Mouse (Mus musculus) neural tube, embryonic 12.5 days (tissue): ENCODE results near the gene Grik4. TPM values are rescaled to one million over a fixed set of nuclear protein-coding genes. Genes with fewer than 3 reads are reported as not detected.

Experiments
- ATAC-seq: fragments of 200-750 bp; cut with Nextera tagmentation; 2 replicates; pipeline ENCODE4 v1.8.0; 2017; ENCODE audit warnings: low read depth, mild to moderate bottlenecking, moderate TSS enrichment, moderate library complexity; ENCODE audit not compliant: low FRiP score
- H3K27ac ChIP-seq: fragments of 300-500 bp; sonication (generic); 2 replicates; pipeline ENCODE4 v1.5.1; 2016
- H3K27me3 ChIP-seq: fragments of 300-500 bp; sonication (generic); replicated peaks from 2 replicates; pipeline ENCODE4 v1.6.1; 2016; ENCODE audit warnings: mild to moderate bottlenecking
- H3K36me3 ChIP-seq: fragments of 300-500 bp; sonication (generic); 2 replicates; pipeline ENCODE4 v1.6.1; 2016; ENCODE audit warnings: mild to moderate bottlenecking
- H3K4me1 ChIP-seq: fragments of 300-500 bp; sonication (generic); 2 replicates; pipeline ENCODE4 v1.6.1; 2016
- H3K4me2 ChIP-seq: fragments of 300-500 bp; sonication (generic); replicated peaks from 2 replicates; pipeline ENCODE4 v1.6.1; 2016; ENCODE audit warnings: mild to moderate bottlenecking
- H3K4me3 ChIP-seq: fragments of 300-500 bp; sonication (generic); 2 replicates; pipeline ENCODE4 v1.5.1; 2016
- H3K9ac ChIP-seq: fragments of 300-500 bp; sonication (generic); 2 replicates; pipeline ENCODE4 v1.6.1; 2016; ENCODE audit warnings: mild to moderate bottlenecking
- H3K9me3 ChIP-seq: fragments of 300-500 bp; sonication (generic); 2 replicates; pipeline ENCODE4 v1.6.1; 2016; ENCODE audit warnings: mild to moderate bottlenecking
- WGBS: fragments of 180-500 bp; shearing (Covaris S2); methylation state at CpG from one replicate; pipeline ENCODE4 v1.1.7; 2016; 5-methylcytosine and 5-hydroxymethylcytosine counted together
- polyA plus RNA-seq: library from polyadenylated mRNA; unstranded; fragments of >200 nt; fragmentation: Nextera tagmentation; extraction: Ambion mirVana; gene quantifications from 2 replicates; pipeline ENCODE4 v1.2.1, GENCODE M21; 2016

The Grik4 gene
- polyA plus RNA-seq, 1 experiment from 2014 or later = 5.1 TPM

DNA sequence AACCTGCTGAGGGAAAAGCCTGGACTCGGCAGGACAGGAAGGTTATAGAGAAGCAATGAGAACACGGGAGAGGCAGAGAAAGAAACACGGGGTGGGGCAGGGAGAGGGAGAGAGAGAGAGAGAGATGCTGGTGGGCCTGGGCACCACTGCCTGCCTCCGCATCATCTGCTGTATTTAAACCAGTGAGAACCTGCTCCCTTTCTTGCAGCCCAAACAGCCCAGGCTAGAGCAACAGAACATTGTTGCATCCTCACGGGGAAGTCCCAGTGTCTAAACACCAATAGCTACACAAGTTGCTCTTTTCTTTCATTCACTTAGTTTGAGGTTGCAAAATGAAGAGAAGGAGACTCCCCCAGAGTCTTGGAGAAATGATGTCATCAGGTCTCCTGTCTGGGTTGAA is 258.2 kb downstream of the Grik4 start:
- no peak overlapping the region for H3K4me2 ChIP-seq
- H3K9ac ChIP-seq = no peak overlapping the region
- H3K9me3 ChIP-seq = no peaks in the 10 kb centered on the region
- H3K4me1 ChIP-seq = no peaks in the 10 kb centered on the region
- H3K4me3 ChIP-seq = no peak overlapping the region
- H3K27me3 ChIP-seq = no peaks in the 10 kb centered on the region
- H3K27ac ChIP-seq = no peak overlapping the region
- ATAC-seq = no peak
- H3K36me3 ChIP-seq = no peaks in the 10 kb centered on the region
- WGBS = 84% methylated on average over 5 of the region's 5 CpGs

DNA sequence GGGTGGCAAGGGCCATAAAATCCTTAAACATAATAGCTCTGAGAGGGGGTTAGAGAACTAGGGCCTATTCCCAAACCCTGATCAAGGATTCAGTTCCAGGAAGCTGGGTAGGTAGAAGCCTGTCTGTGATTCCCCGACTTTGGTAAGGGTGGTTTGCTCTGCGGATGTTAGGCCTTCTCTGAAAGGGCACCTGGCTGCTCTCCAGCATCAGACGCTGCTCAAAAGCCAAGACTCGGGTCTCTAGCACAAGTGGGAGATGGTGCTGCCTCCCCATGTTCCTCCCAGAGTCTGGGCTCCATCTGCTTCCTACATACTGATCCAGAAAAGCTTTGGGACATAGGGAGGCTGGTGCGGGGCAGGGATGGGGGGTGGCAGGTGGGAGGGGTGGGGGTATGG is 270.3 kb downstream of the Grik4 start:
- no peak overlapping the region for H3K27ac ChIP-seq
- H3K9ac ChIP-seq = peak overlapping the region; percentile 30; the same call in 1 of the 2 replicates
- no peaks in the 10 kb centered on the region for H3K9me3 ChIP-seq

DNA sequence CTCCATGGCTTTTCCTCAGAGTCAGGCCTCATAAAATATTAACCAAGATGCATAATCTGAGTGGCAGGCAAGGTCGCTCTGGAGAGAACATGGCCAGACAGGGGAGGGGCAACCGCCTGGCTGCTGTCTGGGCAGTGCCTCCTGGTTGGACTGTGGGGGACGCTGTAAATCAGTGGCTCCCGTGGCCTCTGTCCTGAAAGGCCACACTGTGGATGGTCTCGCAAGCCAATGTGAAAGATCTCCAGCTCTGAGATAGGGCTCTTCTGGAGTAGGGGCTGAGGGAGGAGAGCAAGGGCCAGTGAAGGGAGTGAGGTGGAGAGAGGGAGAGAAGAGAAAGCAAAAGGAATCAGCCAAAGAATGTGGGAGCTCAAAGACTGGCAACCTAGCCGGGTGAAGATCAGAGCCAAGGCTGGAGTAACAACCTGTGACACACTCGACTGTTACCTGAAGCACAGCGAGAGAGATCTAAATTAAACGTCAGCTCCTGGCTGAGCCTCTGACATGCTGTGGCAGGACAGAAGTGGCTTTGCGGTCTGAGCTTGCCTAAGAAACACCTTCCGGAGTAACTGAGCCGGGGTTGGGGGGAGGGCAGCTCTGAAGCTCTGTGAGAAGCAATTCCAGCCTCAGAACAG is 270.8 kb downstream of the Grik4 start:
- H3K27me3 ChIP-seq = no peaks in the 10 kb centered on the region
- 0 out of 2 replicates have a peak, but pooled peaks have one; percentile 25 for ATAC-seq
- no peak overlapping the region for H3K27ac ChIP-seq
- no peaks in the 10 kb centered on the region for H3K36me3 ChIP-seq
- H3K4me3 ChIP-seq = no peak overlapping the region
- H3K9ac ChIP-seq = no peak overlapping the region
- no peaks in the 10 kb centered on the region for H3K9me3 ChIP-seq
- WGBS = 22% methylated on average over 12 of the region's 12 CpGs
- H3K4me1 ChIP-seq = peaks cover 27% of the 10 kb centered on the region
- H3K4me2 ChIP-seq = 0 out of 2 replicates have a peak overlapping the region, but pooled peaks have one; percentile 9

More for the DNA sequence above, 270.3 kb downstream of the Grik4 start:
- Histone ChIP-seq H3K4me1 (peaks cover 27% of the 10 kb centered on the region), H3K4me2 (no peak overlapping the region), H3K27me3 (no peaks in the 10 kb centered on the region), H3K36me3 (no peaks in the 10 kb centered on the region), H3K4me3 (no peak overlapping the region)
- no peak for ATAC-seq
- WGBS = 40% methylated on average over 5 of the region's 5 CpGs

DNA sequence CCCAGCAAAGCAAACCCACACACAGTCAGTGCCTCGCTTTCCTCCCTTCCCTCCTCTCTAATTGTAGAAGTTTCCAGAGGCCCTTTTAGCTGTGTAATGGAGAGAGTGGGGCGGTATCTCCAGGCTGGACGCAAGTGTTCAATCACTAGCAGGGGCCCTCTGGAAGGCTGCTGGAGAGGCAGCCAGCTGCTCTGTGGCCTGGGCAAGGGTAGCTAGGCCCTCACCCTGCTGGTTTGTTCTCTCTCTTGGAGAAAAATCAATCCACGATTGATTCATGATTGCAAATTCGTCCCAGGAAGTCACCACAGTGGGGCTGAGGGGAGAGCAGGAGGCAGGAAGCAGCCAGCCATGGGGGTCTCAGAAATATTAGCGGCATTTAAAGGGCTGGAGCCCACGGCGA is 271.3 kb downstream of the Grik4 start:
- ATAC-seq = no peak
- H3K4me2 ChIP-seq = no peak overlapping the region
- no peak overlapping the region for H3K27ac ChIP-seq
- peaks cover 27% of the 10 kb centered on the region for H3K4me1 ChIP-seq
- no peaks in the 10 kb centered on the region for H3K36me3 ChIP-seq
- H3K4me3 ChIP-seq = no peak overlapping the region
- H3K27me3 ChIP-seq = no peaks in the 10 kb centered on the region
- H3K9me3 ChIP-seq = no peaks in the 10 kb centered on the region
- no peak overlapping the region for H3K9ac ChIP-seq
- 38% methylated on average over 8 of the region's 8 CpGs for WGBS

DNA sequence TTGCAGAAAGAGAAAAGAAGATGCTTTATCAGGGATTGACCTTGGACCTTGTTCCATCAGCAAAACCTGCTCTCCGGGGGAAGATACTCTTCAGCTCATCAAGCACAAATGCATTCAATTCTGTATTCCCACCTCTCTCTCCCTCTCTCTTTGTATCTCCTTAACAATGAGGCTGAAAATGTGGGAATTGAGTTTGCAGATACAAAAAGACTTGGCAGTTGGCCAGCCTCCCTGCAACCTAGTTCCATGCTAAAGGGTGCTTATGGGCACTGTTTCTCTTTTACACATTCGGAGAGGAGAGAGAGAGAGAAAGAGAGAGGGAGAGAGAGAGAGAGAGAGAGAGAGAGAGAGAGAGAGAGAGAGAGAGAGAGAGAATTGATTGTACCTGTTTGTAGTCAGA is 273.7 kb downstream of the Grik4 start:
- Histone ChIP-seq H3K27me3 (no peaks in the 10 kb centered on the region), H3K27ac (no peak overlapping the region), H3K36me3 (no peaks in the 10 kb centered on the region), H3K4me2 (no peak overlapping the region), H3K4me3 (no peak overlapping the region), H3K9me3 (no peaks in the 10 kb centered on the region), H3K9ac (no peak overlapping the region), H3K4me1 (peaks cover 27% of the 10 kb centered on the region)
- 48% methylated on average over 2 of the region's 2 CpGs for WGBS
- no peak for ATAC-seq

DNA sequence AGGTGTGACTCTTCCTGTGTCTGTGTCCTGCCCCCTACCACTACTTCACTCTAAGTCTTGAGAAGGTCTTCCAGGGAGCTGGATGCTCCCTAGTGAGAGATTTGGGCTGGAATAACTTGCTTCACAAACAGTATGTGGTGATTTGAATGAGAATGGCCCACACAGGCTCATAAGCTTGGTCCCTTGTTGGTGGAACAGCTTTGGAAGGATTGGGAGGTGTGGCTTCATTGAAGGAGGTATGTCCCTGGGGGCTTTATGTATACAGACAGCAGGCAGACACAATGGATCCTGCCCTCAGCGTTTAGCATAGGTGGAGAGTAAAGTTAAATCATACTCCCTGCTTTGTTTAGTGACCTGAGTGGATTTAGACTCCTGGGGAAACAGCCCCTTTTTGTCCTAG is 282.8 kb downstream of the Grik4 start:
- WGBS = 67% methylated on average over 1 of the region's 1 CpGs
- no peak overlapping the region for H3K27ac ChIP-seq
- H3K9ac ChIP-seq = no peak overlapping the region
- H3K36me3 ChIP-seq = no peaks in the 10 kb centered on the region
- no peaks in the 10 kb centered on the region for H3K27me3 ChIP-seq
- no peak overlapping the region for H3K4me3 ChIP-seq
- no peaks in the 10 kb centered on the region for H3K4me1 ChIP-seq
- H3K4me2 ChIP-seq = no peak overlapping the region
- ATAC-seq = no peak
- 0 out of 2 replicates have a peak, but pooled peaks cover 3% of the 10 kb centered on the region for H3K9me3 ChIP-seq

DNA sequence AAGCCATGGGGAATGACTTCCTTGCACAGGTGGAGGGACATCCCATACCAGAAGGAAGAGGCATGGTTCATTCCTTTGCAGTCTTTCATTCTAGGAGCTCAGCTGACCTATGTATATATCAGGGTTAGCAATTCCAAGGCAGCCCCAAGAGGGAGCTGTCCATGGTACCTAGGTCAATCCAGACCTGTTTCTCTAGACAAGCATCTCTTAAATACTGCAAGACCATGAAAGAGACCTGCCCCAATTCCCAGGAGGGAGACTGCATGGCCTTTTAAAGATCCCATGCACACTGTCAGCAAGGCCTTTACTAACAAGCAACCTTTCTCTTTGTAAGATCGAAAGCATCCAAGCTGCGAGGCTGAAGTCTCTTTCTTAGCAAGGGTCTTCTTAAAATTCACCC is 291.5 kb downstream of the Grik4 start:
- Histone ChIP-seq H3K4me1 (no peaks in the 10 kb centered on the region), H3K9ac (no peak overlapping the region), H3K4me2 (no peak overlapping the region), H3K4me3 (no peak overlapping the region), H3K27ac (no peak overlapping the region), H3K27me3 (no peaks in the 10 kb centered on the region), H3K36me3 (no peaks in the 10 kb centered on the region), H3K9me3 (no peaks in the 10 kb centered on the region)
- 79% methylated on average over 2 of the region's 2 CpGs for WGBS
- no peak for ATAC-seq

DNA sequence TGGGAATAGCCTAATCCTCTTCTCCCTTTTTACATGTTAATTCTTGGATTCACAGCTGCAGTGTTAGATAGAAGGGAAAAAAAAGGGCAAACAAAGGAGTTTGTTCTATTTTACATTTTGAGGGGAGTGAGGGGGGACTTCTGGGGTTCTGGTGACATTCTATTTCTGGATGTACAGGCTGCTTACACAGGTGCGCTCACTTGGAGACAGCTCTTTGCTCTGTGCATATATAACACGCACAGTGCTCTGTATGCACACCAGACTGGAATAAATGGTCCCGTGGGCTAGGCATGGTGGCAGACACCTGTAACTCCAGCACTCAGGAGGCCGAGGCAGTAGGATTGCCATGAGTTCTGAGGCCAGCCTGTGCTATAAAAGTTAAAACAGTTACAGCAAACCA is 292.0 kb downstream of the Grik4 start:
- no peaks in the 10 kb centered on the region for H3K36me3 ChIP-seq
- H3K4me3 ChIP-seq = no peak overlapping the region
- no peak overlapping the region for H3K9ac ChIP-seq
- H3K27me3 ChIP-seq = no peaks in the 10 kb centered on the region; the same call in 1 of the 2 replicates
- no peak overlapping the region for H3K27ac ChIP-seq
- H3K9me3 ChIP-seq = no peaks in the 10 kb centered on the region
- H3K4me2 ChIP-seq = no peak overlapping the region
- WGBS = 63% methylated on average over 4 of the region's 4 CpGs
- H3K4me1 ChIP-seq = no peaks in the 10 kb centered on the region
- ATAC-seq = no peak

DNA sequence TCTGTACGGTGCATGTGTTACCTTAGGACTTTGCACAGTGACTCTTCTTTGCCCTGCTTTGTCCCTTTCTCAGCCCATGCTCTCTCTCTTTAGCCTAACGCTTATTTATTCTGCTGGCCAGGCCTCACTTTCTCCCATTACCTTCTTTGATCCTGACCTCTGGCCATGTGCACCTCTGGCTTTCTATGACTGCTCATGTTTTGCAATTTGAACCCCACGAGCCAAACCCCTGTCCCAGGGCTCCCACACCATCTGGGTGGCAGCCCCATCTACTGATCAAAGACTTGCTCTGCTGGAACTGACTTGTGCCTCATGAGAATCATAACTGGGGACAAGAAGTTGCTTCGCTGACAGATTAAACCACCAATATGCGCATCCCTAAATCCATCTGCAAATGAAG is 294.4 kb downstream of the Grik4 start:
- Histone ChIP-seq H3K4me3 (no peak overlapping the region), H3K36me3 (no peaks in the 10 kb centered on the region), H3K4me2 (no peak overlapping the region), H3K27me3 (no peaks in the 10 kb centered on the region; the same call in 1 of the 2 replicates), H3K9ac (no peak overlapping the region), H3K4me1 (no peaks in the 10 kb centered on the region), H3K27ac (no peak overlapping the region), H3K9me3 (no peaks in the 10 kb centered on the region)
- WGBS = 73% methylated on average over 5 of the region's 5 CpGs
- ATAC-seq = no peak

DNA sequence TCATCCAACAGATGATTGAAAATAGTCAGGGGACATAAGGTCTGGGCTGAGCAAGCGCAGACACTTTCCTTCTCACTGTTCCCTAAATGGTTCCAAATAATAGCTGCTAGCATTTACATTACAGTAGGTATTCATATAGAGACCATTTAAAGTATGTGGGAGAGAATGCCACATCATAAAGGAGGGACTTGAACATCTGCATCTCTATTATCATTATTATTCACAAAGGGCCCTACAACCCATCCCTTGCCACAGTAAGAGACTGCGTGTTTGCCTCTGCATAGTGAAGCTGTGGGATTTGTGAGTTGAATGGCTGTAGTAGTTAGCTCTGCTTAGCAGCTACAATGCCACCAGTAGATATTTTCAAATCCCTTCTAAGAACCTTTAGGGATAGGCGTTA is 296.2 kb downstream of the Grik4 start:
- H3K4me1 ChIP-seq = peaks cover 2% of the 10 kb centered on the region
- H3K9me3 ChIP-seq = no peaks in the 10 kb centered on the region
- no peak overlapping the region for H3K27ac ChIP-seq
- H3K4me2 ChIP-seq = no peak overlapping the region
- H3K9ac ChIP-seq = no peak overlapping the region
- 82% methylated on average over 3 of the region's 3 CpGs for WGBS
- no peaks in the 10 kb centered on the region; the same call in 1 of the 2 replicates for H3K27me3 ChIP-seq
- no peak for ATAC-seq
- H3K4me3 ChIP-seq = no peak overlapping the region
- H3K36me3 ChIP-seq = no peaks in the 10 kb centered on the region

DNA sequence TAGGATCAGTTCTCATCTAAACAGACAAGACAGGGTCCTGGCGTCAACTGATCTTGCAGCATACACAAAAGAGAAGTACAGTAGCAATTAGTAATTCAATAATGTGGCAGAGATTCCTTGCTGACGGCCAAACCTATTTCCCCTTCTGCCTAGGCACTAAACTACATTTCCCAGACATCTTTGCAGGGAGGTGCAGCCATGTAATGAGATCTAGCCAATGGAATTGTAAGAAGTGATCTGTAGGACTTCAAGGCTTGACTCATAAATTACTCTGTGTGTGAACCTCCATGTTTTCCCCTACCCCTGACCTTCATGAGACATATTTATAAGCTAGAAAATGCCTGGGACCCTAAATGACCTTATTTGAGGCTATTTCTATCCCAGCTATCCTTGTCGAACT is 296.7 kb downstream of the Grik4 start:
- Histone ChIP-seq H3K4me1 (peaks cover 7% of the 10 kb centered on the region), H3K4me2 (no peak overlapping the region), H3K27ac (no peak overlapping the region), H3K9me3 (no peaks in the 10 kb centered on the region), H3K27me3 (no peaks in the 10 kb centered on the region; the same call in 1 of the 2 replicates), H3K4me3 (no peak overlapping the region), H3K36me3 (no peaks in the 10 kb centered on the region), H3K9ac (no peak overlapping the region)
- 75% methylated on average over 3 of the region's 3 CpGs for WGBS
- ATAC-seq = no peak

DNA sequence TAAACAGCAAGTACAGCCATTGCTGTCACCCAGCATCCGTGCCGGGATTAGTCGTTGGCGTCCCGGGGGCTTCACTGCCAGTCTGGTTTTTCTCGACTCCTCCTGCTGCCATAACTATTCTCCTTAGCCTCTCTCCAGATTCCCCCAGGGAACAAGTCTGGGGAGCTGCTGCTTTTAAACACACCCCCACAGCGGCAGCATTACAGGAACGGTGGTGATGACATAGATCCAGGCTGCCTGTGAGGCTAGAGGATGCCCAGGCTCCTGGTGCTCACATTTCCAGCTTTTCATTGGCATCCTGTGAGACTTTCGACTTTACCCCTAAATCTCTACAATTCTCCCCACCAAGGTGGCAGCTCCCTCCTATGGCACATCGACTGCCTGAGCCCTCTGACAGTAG is 297.5 kb downstream of the Grik4 start:
- no peak overlapping the region for H3K27ac ChIP-seq
- H3K4me1 ChIP-seq = peaks cover 14% of the 10 kb centered on the region
- no peaks in the 10 kb centered on the region for H3K36me3 ChIP-seq
- no peaks in the 10 kb centered on the region; the same call in 1 of the 2 replicates for H3K27me3 ChIP-seq
- 64% methylated on average over 10 of the region's 10 CpGs for WGBS
- no peak overlapping the region for H3K4me2 ChIP-seq
- no peaks in the 10 kb centered on the region for H3K9me3 ChIP-seq
- H3K9ac ChIP-seq = no peak overlapping the region
- H3K4me3 ChIP-seq = no peak overlapping the region
- no peak for ATAC-seq

DNA sequence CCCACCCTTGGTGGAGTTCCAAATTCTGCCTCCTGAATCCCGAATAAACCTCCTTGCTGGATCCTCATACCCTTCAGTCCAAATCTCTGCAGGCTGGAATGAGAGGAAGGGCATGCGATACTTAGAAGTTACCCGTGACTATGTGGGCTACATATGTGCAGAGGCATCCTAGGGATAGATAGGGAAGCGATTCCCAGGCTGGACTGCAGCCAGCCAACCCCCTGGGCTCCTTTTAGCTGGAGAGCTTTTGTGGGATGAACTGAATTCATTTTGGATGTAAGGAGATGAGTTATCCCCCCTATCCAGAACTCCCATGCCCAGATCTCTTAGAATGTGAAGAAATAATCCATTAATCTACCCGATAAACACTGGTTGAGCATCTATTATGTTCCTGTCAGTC is 299.1 kb downstream of the Grik4 start:
- no peak overlapping the region for H3K9ac ChIP-seq
- H3K36me3 ChIP-seq = no peaks in the 10 kb centered on the region
- H3K27ac ChIP-seq = no peak overlapping the region
- H3K9me3 ChIP-seq = no peaks in the 10 kb centered on the region
- H3K4me2 ChIP-seq = no peak overlapping the region
- 90% methylated on average over 5 of the region's 5 CpGs for WGBS
- H3K4me1 ChIP-seq = peaks cover 16% of the 10 kb centered on the region
- H3K4me3 ChIP-seq = no peak overlapping the region
- no peaks in the 10 kb centered on the region; the same call in 1 of the 2 replicates for H3K27me3 ChIP-seq
- ATAC-seq = no peak
